Mouse (Mus musculus) liver, adult 2 months (tissue): ENCODE results near the gene Snx32.

Experiments used
- CTCF ChIP-seq: fragments of 200-500 bp; IDR thresholded peaks from 2 replicates; pipeline ENCODE4 v1.5.1; 2011; ENCODE audit warnings: low read depth, low read length, control low read depth
- POLR2A ChIP-seq: fragments of 200-500 bp; IDR thresholded peaks from 2 replicates; pipeline ENCODE4 v1.6.1; 2011; ENCODE audit warnings: low read length, control low read depth; ENCODE audit not compliant: insufficient read depth; ENCODE audit errors: extremely low read depth

DNA sequence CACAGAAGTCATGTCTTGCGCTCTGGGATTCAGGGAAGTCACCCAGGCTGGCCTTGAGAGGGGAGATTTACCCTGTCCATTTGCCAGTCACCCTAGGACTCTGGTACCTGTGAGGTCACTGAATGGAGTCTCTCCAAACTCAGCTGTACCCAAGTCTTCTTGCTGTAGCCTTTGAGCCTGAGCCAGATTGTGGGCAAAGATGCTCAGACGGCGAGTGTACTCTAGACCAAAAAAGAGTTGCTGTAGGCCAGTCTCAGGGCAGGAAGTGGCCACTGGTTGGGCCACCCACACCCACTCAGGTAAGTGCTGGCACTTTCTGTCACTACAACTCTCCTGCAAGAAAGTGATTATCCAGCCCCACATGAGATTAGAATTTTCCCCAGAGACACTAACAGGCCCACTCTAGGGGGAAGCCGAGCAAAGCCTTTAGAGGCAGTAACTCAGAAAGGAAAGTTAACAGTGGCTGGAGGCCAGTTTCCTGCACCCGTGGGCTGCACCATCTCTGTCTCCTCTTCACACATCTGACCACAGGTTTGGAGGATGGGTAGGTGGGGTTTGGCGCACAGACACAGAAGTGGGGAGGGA, 43.3 kb downstream of the Snx32 start:
- TF ChIP-seq POLR2A: no peak
- TF ChIP-seq CTCF: no peak
